Mouse (Mus musculus): Measurements from ENCODE around the gene Ints13.

DNA sequence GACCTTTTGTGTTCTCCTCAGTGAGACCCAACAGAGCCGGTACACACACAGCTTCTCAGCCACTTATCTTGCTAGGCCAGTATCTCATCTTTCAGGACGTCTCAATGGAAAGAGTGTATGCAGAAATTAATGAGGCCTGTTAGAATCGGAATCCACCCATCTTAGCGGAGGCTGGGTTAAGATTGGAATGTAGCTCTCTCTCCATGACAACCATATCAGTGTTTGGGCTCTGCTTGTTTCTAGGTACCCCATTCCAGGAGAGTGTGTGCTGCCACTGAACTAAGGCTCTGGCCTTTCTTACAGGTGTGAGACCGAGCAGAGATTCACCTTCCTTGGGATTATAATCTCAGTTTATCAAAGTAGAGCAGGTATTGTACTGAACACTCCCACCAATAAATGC lies 63.7 kb downstream of the Ints13 start:
- TF ChIP-seq CTCF (IDR thresholded peaks at IDR 0.05; ENCODE audit: borderline replicate concordance, insufficient read depth, low read depth, low read length) = no peak
- no peak for TF ChIP-seq POLR2A (IDR thresholded peaks at IDR 0.05; ENCODE audit: borderline replicate concordance, insufficient read depth, low read length)

All from cerebellum, adult 2 months (tissue).